Mouse (Mus musculus): ENCODE measurements around the gene Tmem246. TPM values are rescaled to one million over a fixed set of nuclear protein-coding genes. Genes with fewer than 3 reads are reported as not detected.

Gene Tmem246
- polyA plus RNA-seq, 1 experiment from 2014 or later, result 34.5 TPM

DNA sequence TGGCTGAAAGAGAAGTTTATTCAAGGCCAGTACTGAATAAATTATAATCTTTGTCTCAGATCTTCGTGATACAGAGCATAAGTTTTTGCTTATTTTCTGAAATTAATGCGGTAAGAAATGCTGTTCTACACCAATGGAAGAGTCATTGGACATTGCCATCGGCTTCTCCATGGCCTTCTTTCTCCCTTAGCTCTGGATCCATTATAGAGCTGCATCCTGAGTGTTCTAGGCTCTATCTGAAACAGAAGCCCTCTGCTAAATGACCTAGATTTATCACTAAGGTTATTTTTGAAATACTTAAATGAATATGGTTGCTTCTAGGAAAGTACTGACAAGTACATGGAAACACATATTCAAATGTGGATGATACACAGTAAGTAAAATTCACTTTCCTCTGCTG is 62.6 kb downstream of the Tmem246 start:
- H3K27ac ChIP-seq, result no peak overlapping the region
- no peaks in the 10 kb centered on the region for H3K27me3 ChIP-seq (replicated peaks)
- H3K4me2 ChIP-seq (replicated peaks), result no peak overlapping the region
- no peak for ATAC-seq (ENCODE audit: low FRiP score, low read depth)
- H3K9ac ChIP-seq, result no peak overlapping the region
- no peak overlapping the region for H3K4me3 ChIP-seq
- 86% methylated on average over 3 of the region's 3 CpGs for WGBS
- H3K4me1 ChIP-seq, result no peaks in the 10 kb centered on the region
- H3K36me3 ChIP-seq, result peaks cover 16% of the 10 kb centered on the region
- H3K9me3 ChIP-seq, result peaks cover 7% of the 10 kb centered on the region; the same call in 1 of the 2 replicates

Other genes starting within 250 kb of the Tmem246 start
- not detected in 2 replicates for gene Acnat2, start 189.7 kb downstream of the Tmem246 start, polyA plus RNA-seq (2016; fragmentation: Nextera tagmentation; extraction: Ambion mirVana)
- not detected in 2 replicates for gene Acnat1, start 124.0 kb downstream of the Tmem246 start, polyA plus RNA-seq (2016; fragmentation: Nextera tagmentation; extraction: Ambion mirVana)
- gene Baat, start 91.3 kb downstream of the Tmem246 start, polyA plus RNA-seq (2016; fragmentation: Nextera tagmentation; extraction: Ambion mirVana), result 0.27 and 0.30 TPM in 2 replicates
- gene Mrpl50, start 76.8 kb downstream of the Tmem246 start, polyA plus RNA-seq (2016; fragmentation: Nextera tagmentation; extraction: Ambion mirVana), result 77.3 and 78.3 TPM in 2 replicates
- 12.8 and 14.3 TPM in 2 replicates for gene Zfp189, start 76.7 kb downstream of the Tmem246 start, polyA plus RNA-seq (2016; fragmentation: Nextera tagmentation; extraction: Ambion mirVana)
- gene Aldob, start 48.3 kb downstream of the Tmem246 start, polyA plus RNA-seq (2016; fragmentation: Nextera tagmentation; extraction: Ambion mirVana), result not detected in 2 replicates
- gene Rnf20, start 34.1 kb upstream of the Tmem246 start, polyA plus RNA-seq (2016; fragmentation: Nextera tagmentation; extraction: Ambion mirVana), result 57.4 and 62.8 TPM in 2 replicates
- 0.14 TPM in 2 replicates for gene Ppp3r2, start 84.1 kb upstream of the Tmem246 start, polyA plus RNA-seq (2016; fragmentation: Nextera tagmentation; extraction: Ambion mirVana)
- 4.6 and 4.9 TPM in 2 replicates for gene Grin3a, start 247.9 kb upstream of the Tmem246 start, polyA plus RNA-seq (2016; fragmentation: Nextera tagmentation; extraction: Ambion mirVana)